Mouse (Mus musculus) 416B (cell line): ENCODE measurements around the gene Med24.
"Not testable (repeated sequence)": the region's sequence is repeated elsewhere in the genome, so short reads cannot be mapped to it uniquely, and the experiment has no call there.

ENCODE experiments used
- DNase-seq: peaks from one replicate; pipeline ENCODE4 v3.0.0; 2011; ENCODE audit warnings: low read depth

Med24 gene

GRCm38 (mm10) chr11:98688009-98688408 lies 41.2 kb downstream of the Med24 start:
- no peak for DNase-seq

- no peak for DNase-seq
Observed at GRCm38 (mm10) chr11:98686976-98687375, 42.3 kb downstream of the Med24 start.

- no peak for DNase-seq
Observed at GRCm38 (mm10) chr11:98685642-98686041, 43.6 kb downstream of the Med24 start.

GRCm38 (mm10) chr11:98682811-98683210 lies 46.4 kb downstream of the Med24 start:
- DNase-seq, result no peak

GRCm38 (mm10) chr11:98681786-98682745 lies 47.2 kb downstream of the Med24 start, which contains the start of gene Psmd3:
Psmd3 (plus strand) TSS chr11:98682554.
- peak; percentile 100 for DNase-seq

- DNase-seq, result no peak
Observed at GRCm38 (mm10) chr11:98681186-98681585, 48.0 kb downstream of the Med24 start.

GRCm38 (mm10) chr11:98680595-98680994 lies 48.6 kb downstream of the Med24 start:
- not testable (repeated sequence) for DNase-seq

GRCm38 (mm10) chr11:98680023-98680422 lies 49.2 kb downstream of the Med24 start:
- no peak for DNase-seq

GRCm38 (mm10) chr11:98675829-98676363 lies 53.3 kb downstream of the Med24 start:
- no peak for DNase-seq

GRCm38 (mm10) chr11:98673136-98673535 lies 56.1 kb downstream of the Med24 start:
- peak; percentile 74 for DNase-seq

- DNase-seq, result no peak
Observed at GRCm38 (mm10) chr11:98672482-98672881, 56.8 kb downstream of the Med24 start.

GRCm38 (mm10) chr11:98671857-98672256 lies 57.4 kb downstream of the Med24 start:
- DNase-seq, result peak; percentile 39

GRCm38 (mm10) chr11:98671284-98671815 lies 57.9 kb downstream of the Med24 start:
- DNase-seq, result no peak

- no peak for DNase-seq
Observed at GRCm38 (mm10) chr11:98668984-98669383, 60.3 kb downstream of the Med24 start.

- DNase-seq, result no peak
Observed at GRCm38 (mm10) chr11:98664091-98664490, 65.1 kb downstream of the Med24 start, which contains the start of gene Gsdma. Gsdma (plus strand) TSS chr11:98664351.

- peak; percentile 83 for DNase-seq
Observed at GRCm38 (mm10) chr11:98660517-98660916, 68.7 kb downstream of the Med24 start.

- peak; percentile 76 for DNase-seq
Observed at GRCm38 (mm10) chr11:98655076-98655475, 74.2 kb downstream of the Med24 start.
